Mouse (Mus musculus) gastrocnemius, postnatal 14 days (tissue): ENCODE results near the gene Mmp14. TPM values are rescaled to one million over a fixed set of nuclear protein-coding genes. Genes with fewer than 3 reads are reported as not detected.

Experiments
- total RNA-seq, 2 experiments: library from RNA; stranded (reverse); gene quantifications; 2 replicates each; pipeline ENCODE4 v1.2.3; 2021

The Mmp14 gene
- total RNA-seq, 2 experiments from 2014 or later = 52.0 to 68.1 TPM

Other genes starting within 250 kb of the Mmp14 start
- 10 to 100 TPM; 67.4 to 70.3 TPM for gene Dad1, start 177.5 kb upstream of the Mmp14 start, total RNA-seq
- 10 to 100 TPM; 18.4 to 19.9 TPM for gene Abhd4, start 177.4 kb upstream of the Mmp14 start, total RNA-seq
- gene Olfr49, start 146.7 kb upstream of the Mmp14 start, total RNA-seq = not detected
- 10 to 100 TPM; 54.7 to 57.7 TPM for gene Oxa1l, start 70.8 kb upstream of the Mmp14 start, total RNA-seq
- 1 to 10 TPM; 2.9 to 3.4 TPM for gene Slc7a7, start 13.8 kb upstream of the Mmp14 start, total RNA-seq
- 100 to 1,000 TPM; 107 to 116 TPM for gene Mrpl52, start 4.7 kb upstream of the Mmp14 start, total RNA-seq
- gene Lrp10, start 32.5 kb downstream of the Mmp14 start, total RNA-seq = 10 to 100 TPM; 33.5 to 37.2 TPM
- gene Rem2, start 44.5 kb downstream of the Mmp14 start, total RNA-seq = not detected
- 10 to 100 TPM; 27.9 to 28.9 TPM for gene Prmt5, start 85.9 kb downstream of the Mmp14 start, total RNA-seq
- gene Haus4, start 123.0 kb downstream of the Mmp14 start, total RNA-seq = 1 to 10 TPM; 5.8 to 6.5 TPM
- gene Ajuba, start 145.9 kb downstream of the Mmp14 start, total RNA-seq = 1 to 10 TPM; 5.7 to 5.8 TPM
- 1 to 10 TPM; 2.9 to 3.3 TPM for gene 4931414P19Rik, start 174.4 kb downstream of the Mmp14 start, total RNA-seq
- gene Psmb5, start 186.4 kb downstream of the Mmp14 start, total RNA-seq = 100 to 1,000 TPM; 196 to 203 TPM
- not detected for gene Psmb11, start 189.8 kb downstream of the Mmp14 start, total RNA-seq
- gene Gm17606, start 209.3 kb downstream of the Mmp14 start, total RNA-seq = not detected
- under 1 TPM; 0.53 to 0.55 TPM for gene Cdh24, start 209.8 kb downstream of the Mmp14 start, total RNA-seq